Mouse (Mus musculus): Measurements from ENCODE around the gene Tbc1d4. TPM values are rescaled to one million over a fixed set of nuclear protein-coding genes. Genes with fewer than 3 reads are reported as not detected.

Tbc1d4 gene
- polyA plus RNA-seq, 1 experiment: 1.9 TPM

GRCm38 (mm10) chr14:101515271-101515670, 93.7 kb downstream of the Tbc1d4 start:
- H3K36me3 ChIP-seq (ENCODE audit: control insufficient read depth, insufficient read depth): no peaks in the 10 kb centered on the region
- H3K79me3 ChIP-seq (ENCODE audit: low read depth): no peaks in the 10 kb centered on the region
- H3K4me3 ChIP-seq (ENCODE audit: insufficient read depth, poor library complexity, severe bottlenecking): no peak overlapping the region
- no peaks in the 10 kb centered on the region for H3K27me3 ChIP-seq (ENCODE audit: control insufficient read depth, insufficient read depth, insufficient read length)
- H3ac ChIP-seq (ENCODE audit: control insufficient read depth, insufficient read length, low read depth): no peak overlapping the region
- TF ChIP-seq CTCF (IDR thresholded peaks at IDR 0.05; ENCODE audit: control insufficient read depth, insufficient read depth, insufficient read length) (no peak), CEBPB (IDR thresholded peaks at IDR 0.05; ENCODE audit: low read depth) (no peak), FOSL1 (IDR thresholded peaks at IDR 0.05; ENCODE audit: insufficient read depth, low read length, poor library complexity, severe bottlenecking) (no peak), MAX (IDR thresholded peaks at IDR 0.05) (no peak), MYOG (IDR thresholded peaks at IDR 0.05; ENCODE audit: control insufficient read depth, extremely low read depth, insufficient read length) (no peak), USF1 (IDR thresholded peaks at IDR 0.05; ENCODE audit: low read depth) (no peak), MYOD1 (IDR thresholded peaks at IDR 0.05; ENCODE audit: control insufficient read depth, insufficient read length, low read depth) (no peak)
- no peaks in the 10 kb centered on the region for H3K79me2 ChIP-seq (ENCODE audit: control insufficient read depth, insufficient read depth)

DNA sequence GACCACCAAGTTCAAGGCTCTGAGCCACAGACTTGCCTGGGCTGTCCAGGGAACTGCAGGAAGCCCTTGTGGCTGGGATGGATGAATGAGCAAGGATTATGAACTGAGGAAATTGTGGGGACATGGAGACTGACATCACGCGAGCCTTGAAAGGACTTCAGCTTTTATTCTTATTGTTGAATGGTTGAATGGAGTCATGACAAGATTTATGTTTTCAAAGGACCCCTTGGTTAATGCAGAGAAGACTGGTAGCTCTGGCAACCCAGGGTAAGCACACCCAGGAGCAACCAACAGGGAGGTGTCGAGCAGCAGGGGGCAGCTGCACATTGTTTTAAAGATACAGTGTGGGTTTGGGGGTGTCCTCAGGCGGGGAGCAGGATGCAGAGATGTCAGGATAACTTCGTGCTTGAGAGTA, 94.4 kb downstream of the Tbc1d4 start:
- Histone ChIP-seq H3K79me3 (ENCODE audit: low read depth) (no peaks in the 10 kb centered on the region), H3ac (ENCODE audit: control insufficient read depth, insufficient read length, low read depth) (no peak overlapping the region)
- TF ChIP-seq MYOG (IDR thresholded peaks at IDR 0.05; ENCODE audit: control insufficient read depth, extremely low read depth, insufficient read length) (no peak), CTCF (IDR thresholded peaks at IDR 0.05; ENCODE audit: control insufficient read depth, insufficient read depth, insufficient read length) (no peak), MYOD1 (IDR thresholded peaks at IDR 0.05; ENCODE audit: control insufficient read depth, insufficient read length, low read depth) (no peak), FOSL1 (IDR thresholded peaks at IDR 0.05; ENCODE audit: insufficient read depth, low read length, poor library complexity, severe bottlenecking) (no peak), MAX (IDR thresholded peaks at IDR 0.05) (no peak), CEBPB (IDR thresholded peaks at IDR 0.05; ENCODE audit: low read depth) (no peak), USF1 (IDR thresholded peaks at IDR 0.05; ENCODE audit: low read depth) (no peak)

DNA sequence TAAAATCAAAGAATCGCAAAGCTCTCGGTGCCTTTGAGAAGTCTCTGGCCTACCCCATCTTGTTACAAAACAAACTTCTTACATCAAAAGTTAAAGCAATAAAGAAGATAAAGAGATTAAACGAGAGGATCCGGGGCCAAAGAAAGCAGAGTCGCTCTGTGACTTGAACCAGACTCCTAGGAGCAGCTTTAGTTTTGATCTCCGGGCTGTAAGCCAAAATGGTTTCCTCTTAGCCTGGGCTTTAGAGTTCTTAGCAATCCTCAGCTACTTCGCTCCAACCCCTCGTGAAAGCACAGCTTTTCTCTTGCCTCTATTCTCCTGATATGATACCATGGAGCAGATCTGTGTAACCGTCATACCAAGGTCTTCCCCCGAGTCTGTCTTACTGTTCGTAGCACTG, 95.8 kb downstream of the Tbc1d4 start:
- Histone ChIP-seq H3K27me3 (ENCODE audit: control insufficient read depth, insufficient read depth, insufficient read length) (no peaks in the 10 kb centered on the region), H3K36me3 (ENCODE audit: control insufficient read depth, insufficient read depth) (no peaks in the 10 kb centered on the region), H3ac (ENCODE audit: control insufficient read depth, insufficient read length, low read depth) (no peak overlapping the region), H3K79me3 (ENCODE audit: low read depth) (no peaks in the 10 kb centered on the region), H3K79me2 (ENCODE audit: control insufficient read depth, insufficient read depth) (no peaks in the 10 kb centered on the region), H3K4me3 (ENCODE audit: insufficient read depth, poor library complexity, severe bottlenecking) (no peak overlapping the region)
- TF ChIP-seq CTCF (IDR thresholded peaks at IDR 0.05; ENCODE audit: control insufficient read depth, insufficient read depth, insufficient read length): no peak
- TF ChIP-seq FOSL1 (IDR thresholded peaks at IDR 0.05; ENCODE audit: insufficient read depth, low read length, poor library complexity, severe bottlenecking): no peak
- TF ChIP-seq MYOG (IDR thresholded peaks at IDR 0.05; ENCODE audit: control insufficient read depth, extremely low read depth, insufficient read length): no peak
- TF ChIP-seq CEBPB (IDR thresholded peaks at IDR 0.05; ENCODE audit: low read depth): no peak
- TF ChIP-seq MAX (IDR thresholded peaks at IDR 0.05): no peak
- TF ChIP-seq USF1 (IDR thresholded peaks at IDR 0.05; ENCODE audit: low read depth): no peak
- TF ChIP-seq MYOD1 (IDR thresholded peaks at IDR 0.05; ENCODE audit: control insufficient read depth, insufficient read length, low read depth): no peak

More for the DNA sequence above, 94.4 kb downstream of the Tbc1d4 start:
- H3K27me3 ChIP-seq (ENCODE audit: control insufficient read depth, insufficient read depth, insufficient read length): no peaks in the 10 kb centered on the region
- H3K79me2 ChIP-seq (ENCODE audit: control insufficient read depth, insufficient read depth): no peaks in the 10 kb centered on the region
- H3K4me3 ChIP-seq (ENCODE audit: insufficient read depth, poor library complexity, severe bottlenecking): no peak overlapping the region
- H3K36me3 ChIP-seq (ENCODE audit: control insufficient read depth, insufficient read depth): no peaks in the 10 kb centered on the region

GRCm38 (mm10) chr14:101511410-101511809, 97.6 kb downstream of the Tbc1d4 start:
- TF ChIP-seq MYOG (IDR thresholded peaks at IDR 0.05; ENCODE audit: control insufficient read depth, extremely low read depth, insufficient read length): no peak
- TF ChIP-seq CEBPB (IDR thresholded peaks at IDR 0.05; ENCODE audit: low read depth): no peak
- no peak for TF ChIP-seq USF1 (IDR thresholded peaks at IDR 0.05; ENCODE audit: low read depth)
- no peak for TF ChIP-seq MYOD1 (IDR thresholded peaks at IDR 0.05; ENCODE audit: control insufficient read depth, insufficient read length, low read depth)
- TF ChIP-seq MAX (IDR thresholded peaks at IDR 0.05): no peak
- TF ChIP-seq CTCF (IDR thresholded peaks at IDR 0.05; ENCODE audit: control insufficient read depth, insufficient read depth, insufficient read length): no peak
- TF ChIP-seq FOSL1 (IDR thresholded peaks at IDR 0.05; ENCODE audit: insufficient read depth, low read length, poor library complexity, severe bottlenecking): no peak
- no peaks in the 10 kb centered on the region for H3K79me2 ChIP-seq (ENCODE audit: control insufficient read depth, insufficient read depth)
- H3K4me3 ChIP-seq (ENCODE audit: insufficient read depth, poor library complexity, severe bottlenecking): no peak overlapping the region
- no peaks in the 10 kb centered on the region for H3K27me3 ChIP-seq (ENCODE audit: control insufficient read depth, insufficient read depth, insufficient read length)
- no peak overlapping the region for H3ac ChIP-seq (ENCODE audit: control insufficient read depth, insufficient read length, low read depth)
- H3K79me3 ChIP-seq (ENCODE audit: low read depth): no peaks in the 10 kb centered on the region
- H3K36me3 ChIP-seq (ENCODE audit: control insufficient read depth, insufficient read depth): no peaks in the 10 kb centered on the region

GRCm38 (mm10) chr14:101510540-101511313, 98.3 kb downstream of the Tbc1d4 start:
- TF ChIP-seq FOSL1 (IDR thresholded peaks at IDR 0.05; ENCODE audit: insufficient read depth, low read length, poor library complexity, severe bottlenecking) (no peak), MAX (IDR thresholded peaks at IDR 0.05) (no peak), MYOG (IDR thresholded peaks at IDR 0.05; ENCODE audit: control insufficient read depth, extremely low read depth, insufficient read length) (no peak), MYOD1 (IDR thresholded peaks at IDR 0.05; ENCODE audit: control insufficient read depth, insufficient read length, low read depth) (no peak), USF1 (IDR thresholded peaks at IDR 0.05; ENCODE audit: low read depth) (no peak), CTCF (IDR thresholded peaks at IDR 0.05; ENCODE audit: control insufficient read depth, insufficient read depth, insufficient read length) (no peak), CEBPB (IDR thresholded peaks at IDR 0.05; ENCODE audit: low read depth) (no peak)
- H3K4me3 ChIP-seq (ENCODE audit: insufficient read depth, poor library complexity, severe bottlenecking): no peak overlapping the region
- no peaks in the 10 kb centered on the region for H3K79me3 ChIP-seq (ENCODE audit: low read depth)
- H3K36me3 ChIP-seq (ENCODE audit: control insufficient read depth, insufficient read depth): no peaks in the 10 kb centered on the region
- no peaks in the 10 kb centered on the region for H3K79me2 ChIP-seq (ENCODE audit: control insufficient read depth, insufficient read depth)
- no peaks in the 10 kb centered on the region for H3K27me3 ChIP-seq (ENCODE audit: control insufficient read depth, insufficient read depth, insufficient read length)
- H3ac ChIP-seq (ENCODE audit: control insufficient read depth, insufficient read length, low read depth): no peak overlapping the region

Data from C2C12 (cell line).